Mouse (Mus musculus): Measurements from ENCODE around the gene Rnaseh2c.

DNA sequence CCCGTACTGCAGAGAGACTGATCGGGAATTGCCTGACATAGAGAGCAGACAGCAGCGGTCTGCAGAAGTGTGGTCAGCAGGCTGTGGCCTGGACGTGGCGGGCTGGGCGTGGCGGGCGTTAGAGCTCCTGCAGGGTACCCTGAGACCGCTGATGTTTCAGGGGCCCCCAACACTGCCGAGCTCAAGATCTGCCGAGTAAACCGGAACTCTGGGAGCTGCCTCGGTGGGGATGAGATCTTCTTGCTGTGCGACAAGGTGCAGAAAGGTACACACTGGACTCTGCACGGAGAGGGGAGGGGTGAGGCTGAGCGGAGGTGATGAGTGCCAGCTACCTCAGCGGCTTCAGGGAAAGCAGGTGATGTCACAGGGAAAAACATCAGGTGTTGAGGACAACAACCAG, 39.3 kb downstream of the Rnaseh2c start:
- no peak for TF ChIP-seq GATA1 (IDR thresholded peaks at IDR 0.05; ENCODE audit: low read length)
- TF ChIP-seq TAL1 (IDR thresholded peaks at IDR 0.05; ENCODE audit: low read length) = no peak
